Mouse (Mus musculus): ENCODE measurements at regions not wholly inside any gene's neighbourhood (a gene's known extent, or its start where the extent isn't known, plus 50 kb on each side); places are given as distances from the start of the nearest gene placed in this dataset.

GRCm38 (mm10) chr1:137751446-137751961 is 424.0 kb downstream of the Ptprc start:
- in situ Hi-C loops (cut with MboI) = no loop called here

GRCm38 (mm10) chr1:137750894-137751293 is 424.6 kb downstream of the Ptprc start:
- in situ Hi-C loops (cut with MboI) = no loop called here

DNA sequence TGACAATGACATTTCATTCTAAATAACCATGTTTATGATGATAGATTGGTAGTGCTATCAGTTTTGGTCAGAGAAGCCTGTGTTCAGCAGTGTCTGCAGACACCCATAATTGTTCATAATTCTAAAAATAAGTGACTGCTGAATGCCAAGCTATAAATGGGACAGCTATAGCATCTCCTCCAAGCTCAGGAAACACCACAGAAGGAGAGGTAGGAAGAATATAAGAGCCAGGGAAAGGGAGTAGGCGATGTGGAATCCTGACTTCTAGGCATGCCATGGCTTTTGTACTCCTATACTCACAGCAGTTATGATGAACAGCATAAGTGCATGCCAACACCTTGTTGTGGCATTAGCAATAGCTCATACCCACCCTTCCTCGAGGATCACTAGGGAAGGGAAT is 429.4 kb downstream of the Ptprc start:
- in situ Hi-C loops (cut with MboI) = no loop called here

DNA sequence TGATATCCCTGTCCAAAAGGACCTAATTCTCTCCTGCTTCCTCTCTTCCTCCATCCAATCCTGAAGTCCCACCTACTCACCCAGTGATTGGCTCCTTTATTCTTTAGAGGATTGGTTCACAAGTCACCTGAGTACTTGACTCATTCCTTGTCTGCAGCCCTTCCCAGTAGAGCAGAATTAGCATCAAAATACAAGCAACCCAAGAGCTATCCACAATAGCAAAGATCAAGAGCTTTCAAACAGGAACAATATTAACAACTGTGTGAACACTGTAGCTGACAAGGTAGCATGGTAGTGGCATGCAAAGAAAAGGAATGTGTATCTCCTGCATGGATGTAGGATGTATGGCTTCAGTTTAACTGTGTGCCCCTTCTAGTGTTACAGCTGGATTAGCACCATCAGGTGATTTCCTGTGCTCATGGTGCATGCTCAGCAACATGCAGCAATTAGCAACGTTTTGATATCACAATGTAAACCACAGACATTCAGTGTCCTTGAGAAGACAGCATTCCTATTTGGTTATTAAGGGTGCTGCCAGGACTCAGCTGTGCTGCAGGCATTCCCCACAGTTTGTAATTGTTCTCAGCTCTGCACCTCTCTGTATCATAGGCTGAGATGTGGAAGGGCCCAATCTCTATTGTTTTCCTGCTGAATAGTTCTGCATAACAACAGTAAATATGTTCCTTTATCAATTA is 437.2 kb downstream of the Ptprc start:
- in situ Hi-C loops (cut with MboI) = no loop called here

GRCm38 (mm10) chr1:137703882-137704281 is 471.6 kb downstream of the Ptprc start:
- in situ Hi-C loops (cut with MboI) = no loop called here

GRCm38 (mm10) chr1:137698876-137699275 is 476.6 kb downstream of the Ptprc start:
- in situ Hi-C loops (cut with MboI) = no loop called here

DNA sequence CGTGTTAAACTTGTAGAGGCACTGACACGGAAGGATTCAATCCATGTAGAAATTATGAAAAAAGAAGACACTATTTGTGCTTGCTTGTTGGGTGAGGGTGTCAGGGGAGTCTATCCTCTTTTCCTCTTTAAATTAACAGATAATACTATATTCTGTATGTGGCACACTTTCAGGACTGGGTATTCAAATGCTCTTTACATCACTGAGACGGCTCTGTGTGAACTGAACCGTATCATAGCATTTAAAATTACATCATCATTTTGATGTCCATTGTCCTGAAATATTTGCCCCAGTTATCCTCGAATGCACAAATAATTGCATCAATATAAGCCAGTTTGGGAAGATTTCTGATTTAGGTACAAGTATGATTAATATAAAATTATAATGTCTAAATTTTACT is 478.2 kb downstream of the Ptprc start:
- in situ Hi-C loops (cut with MboI) = no loop called here

DNA sequence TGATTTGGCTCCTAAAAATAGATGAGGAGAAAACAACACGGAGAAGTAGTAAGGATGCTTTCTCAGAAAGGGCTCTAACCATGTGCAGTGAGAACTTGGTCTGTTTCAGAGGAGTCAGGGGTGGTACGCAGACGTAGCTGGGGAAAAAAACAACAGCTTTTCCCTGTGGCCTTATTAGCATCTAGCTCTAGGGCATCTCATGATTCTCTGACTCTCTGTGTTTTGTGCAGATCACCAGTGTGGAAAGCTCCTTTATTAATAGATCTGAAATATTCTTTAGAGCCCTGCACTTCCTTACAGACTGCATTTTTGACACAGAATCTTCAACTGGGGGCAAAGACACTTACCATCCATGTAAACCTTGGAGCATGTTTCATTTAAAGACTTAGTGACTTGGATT is 478.7 kb downstream of the Ptprc start:
- in situ Hi-C loops (cut with MboI) = no loop called here

DNA sequence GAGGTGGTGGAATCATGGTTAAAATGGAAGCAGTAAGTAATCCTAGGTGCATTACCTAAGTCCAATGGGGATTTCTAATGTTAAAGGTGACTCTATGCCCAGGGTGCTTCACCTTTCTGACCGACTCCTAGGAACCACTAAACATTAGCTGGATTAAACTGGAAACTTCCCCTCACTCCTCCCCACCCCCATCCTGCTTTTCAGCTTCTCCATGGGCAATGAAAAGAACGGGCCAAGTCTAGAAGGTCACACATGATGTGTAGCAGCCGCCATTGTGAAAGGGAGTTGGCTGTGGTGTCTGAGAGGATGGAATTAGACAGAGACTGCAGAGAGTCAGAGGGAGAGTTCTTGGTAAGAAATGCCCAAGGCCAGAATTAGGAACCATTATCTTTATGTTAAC is 479.8 kb downstream of the Ptprc start:
- in situ Hi-C loops (cut with MboI) = no loop called here

DNA sequence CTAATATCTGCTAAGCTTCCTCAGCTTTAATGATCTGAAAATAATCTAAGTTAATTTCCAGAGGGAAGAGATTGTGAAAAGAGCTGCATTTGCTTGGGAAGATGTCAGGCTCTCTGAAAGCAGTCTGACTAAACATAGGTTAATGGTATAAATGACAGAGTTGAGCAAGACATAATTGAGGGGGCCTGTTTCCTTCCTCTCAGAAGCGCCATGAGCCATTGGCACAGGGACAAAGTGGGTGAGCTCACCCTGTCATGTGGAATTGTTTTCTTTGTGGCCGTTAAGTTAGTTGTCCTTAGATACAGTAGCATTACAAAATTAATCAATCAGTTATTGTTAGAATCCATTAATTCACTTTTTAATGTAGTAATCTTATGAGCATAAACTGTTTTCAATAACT is 483.0 kb downstream of the Ptprc start:
- in situ Hi-C loops (cut with MboI) = no loop called here

DNA sequence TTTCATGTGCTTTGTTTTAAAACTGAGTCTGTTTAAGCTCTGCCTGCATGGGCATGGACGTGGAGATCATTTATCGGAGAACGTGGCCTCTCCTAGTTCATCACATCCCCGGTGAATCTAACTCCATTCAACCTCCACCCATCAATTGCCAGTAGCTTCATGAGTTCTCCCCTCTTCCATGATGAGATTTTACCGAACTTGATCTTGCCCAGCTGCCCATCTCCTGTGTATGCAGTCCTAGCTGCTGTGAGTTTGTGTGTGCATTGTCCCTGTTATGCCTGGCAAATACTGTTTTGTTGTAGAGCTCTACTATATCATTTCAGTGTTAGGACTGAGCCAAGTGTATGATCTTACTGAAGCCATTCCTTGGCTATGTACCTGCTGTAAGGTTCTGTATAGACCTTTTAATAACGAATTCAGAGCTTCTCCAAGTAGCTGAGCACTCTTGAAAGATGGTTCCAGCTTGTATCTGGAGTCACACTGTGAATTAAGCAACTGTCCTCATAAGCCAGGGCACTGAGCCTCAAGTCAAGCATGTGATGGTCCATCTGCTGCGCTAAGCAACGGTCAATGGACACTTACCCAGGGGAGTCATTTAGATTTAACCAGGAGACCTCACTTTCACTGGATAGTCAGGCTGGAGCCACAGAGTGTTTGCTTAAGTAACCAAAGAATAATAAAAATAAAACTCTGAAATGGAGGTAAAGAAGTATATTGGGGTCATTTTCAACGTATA is 484.5 kb downstream of the Ptprc start:
- in situ Hi-C loops (cut with MboI) = no loop called here

GRCm38 (mm10) chr1:137670650-137671049 is 504.9 kb downstream of the Ptprc start:
- in situ Hi-C loops (cut with MboI) = no loop called here

DNA sequence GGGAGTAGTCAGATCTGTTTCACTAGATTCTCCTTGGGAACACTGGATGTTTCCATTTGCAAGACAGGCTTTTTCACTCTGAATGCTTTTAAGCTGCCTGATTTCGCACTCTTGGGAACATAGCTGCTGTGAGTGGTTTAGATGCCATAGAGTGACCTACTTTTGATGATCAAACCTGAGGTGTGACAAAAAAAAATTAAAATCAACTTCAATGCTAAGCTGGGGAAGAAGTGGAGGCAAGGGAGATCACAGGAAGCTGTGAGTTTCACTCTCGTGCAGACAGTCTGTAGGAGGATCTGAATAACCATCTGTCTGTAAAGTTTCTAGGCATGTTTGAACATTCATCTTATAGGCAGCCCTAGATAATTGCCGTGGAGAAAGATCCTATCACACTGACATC is 505.7 kb downstream of the Ptprc start:
- in situ Hi-C loops (cut with MboI) = no loop called here

DNA sequence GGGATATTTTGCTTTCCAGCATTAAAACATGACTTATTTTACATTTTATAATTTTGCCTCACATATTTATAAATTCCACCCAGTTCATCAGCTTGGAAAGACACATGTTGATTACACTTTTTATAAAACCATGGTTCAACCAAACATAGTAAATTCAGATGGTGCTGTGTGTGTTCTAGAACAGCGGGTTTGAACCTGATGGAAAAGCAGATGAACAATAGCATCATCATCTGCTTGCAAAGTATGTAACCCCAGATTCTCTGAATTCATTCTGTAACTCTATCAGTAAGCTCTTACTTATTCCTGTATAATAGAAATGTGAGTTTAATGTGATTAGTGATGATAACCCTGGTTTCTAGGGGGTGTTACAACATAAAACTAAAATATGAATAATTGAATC is 517.4 kb downstream of the Ptprc start:
- in situ Hi-C loops (cut with MboI) = no loop called here

- in situ Hi-C loops (cut with MboI) = no loop called here
These were observed 518.5 kb downstream of the Ptprc start for GRCm38 (mm10) chr1:137656900-137657458.

DNA sequence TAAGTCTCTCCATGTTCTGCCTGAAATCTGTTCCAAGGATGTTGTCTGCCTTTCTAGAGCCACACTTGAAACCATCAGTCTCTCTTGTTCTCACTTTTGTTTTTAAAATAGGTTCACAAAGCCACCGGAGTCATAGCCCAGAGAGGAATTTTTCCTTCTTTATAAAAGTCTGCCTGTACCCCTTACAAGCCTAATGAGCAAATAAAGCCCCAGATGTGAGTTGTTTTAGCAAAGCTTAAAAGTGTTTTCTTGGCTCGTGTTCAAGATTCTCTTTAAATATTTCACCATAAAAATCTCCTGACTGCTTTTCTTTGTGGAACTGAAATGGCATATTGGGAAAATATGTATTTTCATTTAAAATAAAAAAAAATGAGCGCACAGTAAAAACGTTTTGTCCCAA is 521.3 kb downstream of the Ptprc start:
- in situ Hi-C loops (cut with MboI) = no loop called here

DNA sequence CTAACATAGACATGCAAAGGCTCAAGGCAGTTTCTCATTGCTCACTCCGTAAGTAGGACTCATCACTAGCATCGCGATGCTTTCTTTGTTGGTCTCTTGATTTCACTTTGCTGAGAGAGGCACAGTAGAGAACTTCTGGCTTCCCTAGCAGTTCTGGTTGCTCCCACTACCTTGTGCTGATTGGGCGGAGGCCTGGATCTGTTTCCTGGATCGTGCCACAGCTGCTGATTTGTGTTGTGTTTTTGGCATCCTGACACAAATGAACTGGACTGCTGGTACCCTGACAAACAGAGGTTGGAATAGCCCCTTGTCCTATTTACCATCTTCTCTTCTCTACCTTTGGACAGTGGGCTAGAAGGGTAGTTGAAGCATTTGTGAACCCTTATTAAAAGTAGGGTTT is 522.0 kb downstream of the Ptprc start:
- in situ Hi-C loops (cut with MboI) = no loop called here

DNA sequence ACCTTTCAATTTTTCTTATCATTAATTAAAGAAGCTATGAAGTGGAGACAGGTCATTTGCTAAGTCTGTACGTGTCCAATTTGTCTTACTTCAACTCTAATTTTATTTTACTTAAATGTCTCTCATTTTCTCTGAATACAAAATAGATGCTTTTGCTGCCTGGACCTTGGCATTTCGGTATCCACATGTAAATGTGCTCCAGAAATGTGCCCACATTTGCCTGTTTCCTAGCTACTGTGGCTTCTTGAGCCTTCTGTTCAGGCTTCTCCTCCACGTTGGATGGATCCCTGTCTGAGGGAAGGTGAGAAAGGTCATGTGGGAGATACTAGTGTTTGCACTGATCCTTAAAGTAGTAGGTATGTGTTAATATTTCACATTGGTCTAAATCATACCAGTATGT is 524.9 kb downstream of the Ptprc start:
- in situ Hi-C loops (cut with MboI) = no loop called here

- in situ Hi-C loops (cut with MboI) = no loop called here
These were observed 525.4 kb downstream of the Ptprc start for GRCm38 (mm10) chr1:137650082-137650481.

DNA sequence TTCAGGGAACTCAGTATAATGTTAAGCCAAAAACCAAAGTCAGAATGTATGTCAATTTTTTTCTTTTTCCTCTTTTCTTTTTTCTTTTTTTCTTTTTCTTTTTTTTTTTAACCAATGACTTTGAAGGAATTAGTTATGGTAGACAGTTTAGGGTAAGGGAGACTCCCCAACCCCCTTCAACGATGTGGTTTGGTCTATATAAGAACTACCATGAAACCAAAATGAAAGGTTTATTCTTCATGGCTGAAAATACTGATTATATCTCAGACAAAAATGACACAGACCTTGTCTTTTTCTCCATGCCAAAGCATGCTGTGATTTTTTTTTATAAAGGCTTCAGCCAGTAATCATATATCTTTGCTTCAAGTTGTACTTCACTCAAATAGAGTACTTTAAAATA is 526.7 kb downstream of the Ptprc start:
- in situ Hi-C loops (cut with MboI) = no loop called here

- in situ Hi-C loops (cut with MboI) = no loop called here
These were observed 530.9 kb downstream of the Ptprc start for GRCm38 (mm10) chr1:137644601-137645040.

- in situ Hi-C loops (cut with MboI) = no loop called here
These were observed 532.0 kb downstream of the Ptprc start for GRCm38 (mm10) chr1:137643508-137643907.

DNA sequence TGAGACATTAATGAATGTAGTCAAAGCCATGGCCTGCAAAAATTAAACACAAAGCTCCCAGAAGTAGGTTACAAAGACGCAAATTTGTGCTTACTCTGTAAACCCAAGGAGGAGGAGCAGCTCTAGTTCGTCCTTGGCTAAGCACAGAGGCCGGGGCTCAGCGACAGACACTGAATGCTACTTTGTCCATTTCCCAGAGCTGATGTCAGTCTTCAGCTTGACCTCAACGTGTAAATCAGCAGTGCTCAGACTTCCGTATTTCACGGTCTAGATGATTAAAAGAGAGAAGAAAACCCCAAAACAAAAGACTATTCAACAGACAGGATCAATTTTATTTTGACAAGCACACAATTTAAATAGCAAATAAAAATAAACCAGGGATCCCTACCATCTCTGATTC is 534.7 kb downstream of the Ptprc start:
- in situ Hi-C loops (cut with MboI) = no loop called here

Measured in mature B cell (primary cell).